Mouse (Mus musculus) small intestine, adult 2 months (tissue): ENCODE results near the gene Pgam1. TPM values are rescaled to one million over a fixed set of nuclear protein-coding genes. Genes with fewer than 3 reads are reported as not detected.

Experiments
- H3K27ac ChIP-seq: fragments of 200-500 bp; 2 replicates; pipeline ENCODE4 v1.5.1; 2012; ENCODE audit warnings: low read depth, low read length, control low read depth, inconsistent platforms; ENCODE audit not compliant: insufficient read depth
- H3K27me3 ChIP-seq: fragments of 200-500 bp; 2 replicates; pipeline ENCODE4 v1.6.1; 2012; ENCODE audit warnings: mild to moderate bottlenecking, moderate library complexity, low read length, inconsistent platforms; ENCODE audit not compliant: control insufficient read depth, insufficient read depth
- H3K36me3 ChIP-seq: fragments of 200-500 bp; 2 replicates; pipeline ENCODE4 v1.6.1; 2012; ENCODE audit warnings: mild to moderate bottlenecking, low read length, control low read depth, inconsistent platforms; ENCODE audit not compliant: control insufficient read depth, insufficient read depth
- H3K4me1 ChIP-seq: fragments of 200-500 bp; 2 replicates; pipeline ENCODE4 v1.6.1; 2012; ENCODE audit warnings: low read length, inconsistent platforms, mixed read lengths; ENCODE audit not compliant: control insufficient read depth, insufficient read depth, insufficient read length
- H3K4me3 ChIP-seq: fragments of 200-500 bp; 2 replicates; pipeline ENCODE4 v1.5.1; 2012; ENCODE audit warnings: low read depth, mild to moderate bottlenecking, control low read depth, inconsistent platforms, low read length, moderate library complexity
- CTCF ChIP-seq: fragments of 200-500 bp; IDR thresholded peaks from 2 replicates; pipeline ENCODE4 v1.5.1; 2012; ENCODE audit warnings: low read depth, mild to moderate bottlenecking, control low read depth, inconsistent platforms, low read length, moderate library complexity, mixed read lengths; ENCODE audit not compliant: insufficient replicate concordance, insufficient read length; ENCODE audit errors: extremely low read depth
- POLR2A ChIP-seq: fragments of 200-500 bp; IDR thresholded peaks from 2 replicates; pipeline ENCODE4 v1.6.1; 2012; ENCODE audit warnings: low read depth, mild to moderate bottlenecking, control low read depth, inconsistent platforms, low read length, moderate library complexity
- WGBS: fragments of 180-500 bp; shearing (Covaris S2); methylation state at CpG from one replicate; pipeline ENCODE4 v1.1.7; 2018; 5-methylcytosine and 5-hydroxymethylcytosine counted together
- polyA plus RNA-seq: library from polyadenylated mRNA; depleted of rRNA; stranded (reverse); fragments of >200 nt; gene quantifications from 2 replicates; pipeline ENCODE4 v1.2.3, GENCODE M21; 2012; rRNA removed

Pgam1 gene
- polyA plus RNA-seq, 1 experiment = 216 TPM

- H3K4me3 ChIP-seq = no peak overlapping the region
- H3K27me3 ChIP-seq = no peaks in the 10 kb centered on the region
- WGBS = 73% methylated on average over 4 of the region's 4 CpGs
- TF ChIP-seq CTCF (peak; percentile 35; the same call in 1 of the 2 replicates), POLR2A (no peak)
- no peak overlapping the region for H3K27ac ChIP-seq
- peaks cover 65% of the 10 kb centered on the region for H3K36me3 ChIP-seq
- H3K4me1 ChIP-seq = no peaks in the 10 kb centered on the region
Measured at GRCm38 (mm10) chr19:41952287-41952686, 40.6 kb downstream of the Pgam1 start.

DNA sequence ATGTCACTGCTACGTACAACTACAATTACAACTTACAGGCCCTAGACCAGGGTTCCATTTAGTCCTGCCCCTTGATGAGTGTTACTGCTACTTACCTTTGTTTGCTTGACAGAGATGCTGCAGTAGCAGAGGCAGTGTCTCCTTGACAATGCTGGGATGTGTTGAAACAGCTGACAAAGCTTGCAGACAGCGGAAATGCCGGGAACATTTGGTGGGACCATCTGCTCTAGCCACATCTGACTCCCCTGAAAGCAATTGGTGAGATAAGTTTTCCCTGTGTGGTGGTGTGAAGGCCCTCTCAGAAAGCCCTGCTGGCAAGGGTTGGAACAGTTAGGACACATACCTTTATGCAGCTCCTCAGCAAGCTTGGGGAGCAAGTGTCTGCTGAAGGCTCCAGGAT, 41.9 kb downstream of the Pgam1 start:
- Histone ChIP-seq H3K27ac (no peak overlapping the region), H3K27me3 (no peaks in the 10 kb centered on the region), H3K4me1 (no peaks in the 10 kb centered on the region), H3K4me3 (no peak overlapping the region), H3K36me3 (peaks cover 61% of the 10 kb centered on the region)
- TF ChIP-seq POLR2A (no peak), CTCF (no peak)
- 91% methylated on average over 3 of the region's 3 CpGs for WGBS

Other genes starting within 250 kb of the Pgam1 start
- 0.27 and 0.94 TPM in 2 replicates for gene Slit1, start 168.3 kb upstream of the Pgam1 start, polyA plus RNA-seq
- 0.71 and 2.1 TPM in 2 replicates for gene Arhgap19, start 109.9 kb upstream of the Pgam1 start, polyA plus RNA-seq
- 8.1 and 29.1 TPM in 2 replicates for gene Frat1, start 82.0 kb upstream of the Pgam1 start, polyA plus RNA-seq
- 13.7 and 62.2 TPM in 2 replicates for gene Frat2, start 63.8 kb upstream of the Pgam1 start, polyA plus RNA-seq
- gene Rrp12, start 15.8 kb upstream of the Pgam1 start, polyA plus RNA-seq = 2.4 and 3.0 TPM in 2 replicates
- 4.7 and 5.9 TPM in 2 replicates for gene Exosc1, start 21.5 kb downstream of the Pgam1 start, polyA plus RNA-seq
- gene Zdhhc16, start 21.6 kb downstream of the Pgam1 start, polyA plus RNA-seq = 27.5 and 42.0 TPM in 2 replicates
- gene Mms19, start 69.2 kb downstream of the Pgam1 start, polyA plus RNA-seq = 17.4 and 33.0 TPM in 2 replicates
- gene Ubtd1, start 69.8 kb downstream of the Pgam1 start, polyA plus RNA-seq = 9.0 and 10.8 TPM in 2 replicates
- not detected in 2 replicates for gene Ankrd2, start 124.1 kb downstream of the Pgam1 start, polyA plus RNA-seq
- gene Hoga1, start 133.7 kb downstream of the Pgam1 start, polyA plus RNA-seq = 0.76 and 2.2 TPM in 2 replicates
- 0.06 TPM in 1 of 2 replicates, not detected in the other for gene 4933411K16Rik, start 140.3 kb downstream of the Pgam1 start, polyA plus RNA-seq
- 0.46 and 1.4 TPM in 2 replicates for gene Morn4, start 174.4 kb downstream of the Pgam1 start, polyA plus RNA-seq
- 12.8 and 33.2 TPM in 2 replicates for gene Pi4k2a, start 178.5 kb downstream of the Pgam1 start, polyA plus RNA-seq
- 6.9 and 13.6 TPM in 2 replicates for gene Avpi1, start 217.1 kb downstream of the Pgam1 start, polyA plus RNA-seq
- 38.0 and 46.4 TPM in 2 replicates for gene Marveld1, start 235.5 kb downstream of the Pgam1 start, polyA plus RNA-seq